Mouse (Mus musculus): ENCODE data around the gene Kifc1. TPM values are rescaled to one million over a fixed set of nuclear protein-coding genes. Genes with fewer than 3 reads are reported as not detected.

The Kifc1 gene
- polyA plus RNA-seq, 1 experiment = 32.2 TPM

DNA sequence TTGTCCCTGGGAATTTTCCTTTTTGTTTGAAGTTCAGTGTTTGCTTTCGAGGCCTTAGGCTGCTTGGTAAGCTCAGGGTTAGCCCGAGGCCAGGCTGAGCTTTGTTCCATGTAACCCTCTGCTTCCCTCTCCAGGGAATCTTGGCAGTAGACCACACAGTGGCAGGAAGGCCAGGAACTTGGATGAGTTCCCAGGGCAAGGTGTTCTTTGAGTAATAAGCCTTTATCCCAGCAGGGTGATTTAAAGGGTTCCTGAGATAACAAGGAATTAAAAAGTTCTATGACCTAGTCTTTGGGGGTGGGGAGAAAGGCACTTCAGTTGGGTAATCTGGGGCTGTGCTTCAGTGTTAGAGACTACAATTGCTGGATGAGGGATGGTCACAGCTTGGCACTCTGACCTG lies 61.6 kb downstream of the Kifc1 start:
- H3K79me2 ChIP-seq (ENCODE audit: control insufficient read depth, insufficient read depth) = peaks cover 57% of the 10 kb centered on the region
- H3ac ChIP-seq (ENCODE audit: control insufficient read depth, insufficient read length) = no peak overlapping the region
- peaks cover 35% of the 10 kb centered on the region for H3K36me3 ChIP-seq (ENCODE audit: control insufficient read depth, insufficient read depth)
- no peaks in the 10 kb centered on the region for H3K27me3 ChIP-seq (ENCODE audit: control insufficient read depth, insufficient read depth, insufficient read length)
- H3K4me2 ChIP-seq (ENCODE audit: low read depth) = no peak overlapping the region
- no peak for TF ChIP-seq MAX (IDR thresholded peaks at IDR 0.05; ENCODE audit: low read depth)
- TF ChIP-seq TCF12 (IDR thresholded peaks at IDR 0.05; ENCODE audit: insufficient read depth, poor library complexity, severe bottlenecking) = no peak
- TF ChIP-seq USF1 (IDR thresholded peaks at IDR 0.05; ENCODE audit: low read depth) = no peak
- TF ChIP-seq MYOD1 (IDR thresholded peaks at IDR 0.05; ENCODE audit: control insufficient read depth in 1 of 3, insufficient read length in 2 of 3, low read depth in 2 of 3) = no peak
- TF ChIP-seq SRF (IDR thresholded peaks at IDR 0.05; ENCODE audit: control insufficient read depth, insufficient read length, low read depth) = no peak
- no peak for TF ChIP-seq TCF3 (IDR thresholded peaks at IDR 0.05; ENCODE audit: insufficient read length, low read depth)
- no peak for TF ChIP-seq POLR2A (IDR thresholded peaks at IDR 0.05; ENCODE audit: insufficient read length, low read depth)
- no peak for TF ChIP-seq CEBPB (IDR thresholded peaks at IDR 0.05; ENCODE audit: insufficient read depth, poor library complexity, severe bottlenecking)
- TF ChIP-seq E2F4 (IDR thresholded peaks at IDR 0.05; ENCODE audit: insufficient read depth) = no peak
- H3K4me3 ChIP-seq = no peak overlapping the region

DNA sequence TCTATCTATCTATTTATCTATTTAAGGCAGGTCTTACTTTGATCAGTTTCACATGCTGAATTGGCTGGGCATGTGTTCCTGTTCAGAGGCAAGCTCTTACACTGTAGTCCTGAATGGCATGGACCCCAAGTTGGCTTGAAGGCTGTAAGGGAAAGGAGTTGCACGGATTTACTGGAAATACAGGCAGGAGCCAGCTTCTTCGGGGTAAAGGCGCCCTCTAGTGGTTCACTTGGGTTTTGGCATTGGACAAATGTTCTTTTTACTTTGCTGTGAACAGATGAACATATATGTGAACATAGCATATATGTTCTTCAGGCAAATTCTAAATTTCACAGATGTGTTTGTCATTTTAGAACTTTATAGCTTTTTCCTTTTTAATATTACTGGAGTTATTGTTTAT lies 63.6 kb downstream of the Kifc1 start:
- H3K27me3 ChIP-seq (ENCODE audit: control insufficient read depth, insufficient read depth, insufficient read length) = no peaks in the 10 kb centered on the region
- H3K79me2 ChIP-seq (ENCODE audit: control insufficient read depth, insufficient read depth) = peaks cover 69% of the 10 kb centered on the region
- H3ac ChIP-seq (ENCODE audit: control insufficient read depth, insufficient read length) = no peak overlapping the region
- H3K4me2 ChIP-seq (ENCODE audit: low read depth) = no peak overlapping the region
- no peak overlapping the region for H3K4me3 ChIP-seq
- no peak for TF ChIP-seq TCF12 (IDR thresholded peaks at IDR 0.05; ENCODE audit: insufficient read depth, poor library complexity, severe bottlenecking)
- TF ChIP-seq POLR2AphosphoS2 (IDR thresholded peaks at IDR 0.05; ENCODE audit: insufficient read length, low read depth) = no peak
- no peak for TF ChIP-seq MAX (IDR thresholded peaks at IDR 0.05; ENCODE audit: low read depth)
- H3K36me3 ChIP-seq (ENCODE audit: control insufficient read depth, insufficient read depth) = peaks cover 30% of the 10 kb centered on the region

Other genes starting within 250 kb of the Kifc1 start
- gene Hnrnpm, start 203.8 kb downstream of the Kifc1 start, polyA plus RNA-seq (2012; fragmentation: generic; extraction: Trizol) = 68.2 TPM
- gene March2, start 172.0 kb downstream of the Kifc1 start, polyA plus RNA-seq (2012; fragmentation: generic; extraction: Trizol) = 51.5 TPM
- 126 TPM for gene Rab11b, start 130.1 kb downstream of the Kifc1 start, polyA plus RNA-seq (2012; fragmentation: generic; extraction: Trizol)
- 42.8 TPM for gene Angptl4, start 108.8 kb downstream of the Kifc1 start, polyA plus RNA-seq (2012; fragmentation: generic; extraction: Trizol)
- 8.3 TPM for gene Kank3, start 80.1 kb downstream of the Kifc1 start, polyA plus RNA-seq (2012; fragmentation: generic; extraction: Trizol)
- 6,768 TPM for gene Rps28, start 66.1 kb downstream of the Kifc1 start, polyA plus RNA-seq (2012; fragmentation: generic; extraction: Trizol)
- 614 TPM for gene Ndufa7, start 66.1 kb downstream of the Kifc1 start, polyA plus RNA-seq (2012; fragmentation: generic; extraction: Trizol)
- 83.1 TPM for gene Cd320, start 47.6 kb downstream of the Kifc1 start, polyA plus RNA-seq (2012; fragmentation: generic; extraction: Trizol)
- not detected for gene Gm7029, start 16.8 kb downstream of the Kifc1 start, polyA plus RNA-seq (2012; fragmentation: generic; extraction: Trizol)
- 0.17 TPM for gene Platr17, start 14.5 kb upstream of the Kifc1 start, polyA plus RNA-seq (2012; fragmentation: generic; extraction: Trizol)
- gene Daxx, start 18.8 kb upstream of the Kifc1 start, polyA plus RNA-seq (2012; fragmentation: generic; extraction: Trizol) = 16.9 TPM
- gene Tapbp, start 25.2 kb upstream of the Kifc1 start, polyA plus RNA-seq (2012; fragmentation: generic; extraction: Trizol) = 50.6 TPM
- 31.6 TPM for gene Zbtb22, start 25.2 kb upstream of the Kifc1 start, polyA plus RNA-seq (2012; fragmentation: generic; extraction: Trizol)
- 20.1 TPM for gene Rgl2, start 38.9 kb upstream of the Kifc1 start, polyA plus RNA-seq (2012; fragmentation: generic; extraction: Trizol)
- gene Pfdn6, start 49.7 kb upstream of the Kifc1 start, polyA plus RNA-seq (2012; fragmentation: generic; extraction: Trizol) = 110 TPM
- 25.9 TPM for gene Wdr46, start 50.0 kb upstream of the Kifc1 start, polyA plus RNA-seq (2012; fragmentation: generic; extraction: Trizol)
- 1.2 TPM for gene B3galt4, start 60.8 kb upstream of the Kifc1 start, polyA plus RNA-seq (2012; fragmentation: generic; extraction: Trizol)
- gene Vps52, start 65.2 kb upstream of the Kifc1 start, polyA plus RNA-seq (2012; fragmentation: generic; extraction: Trizol) = 29.9 TPM
- gene Rps18, start 65.3 kb upstream of the Kifc1 start, polyA plus RNA-seq (2012; fragmentation: generic; extraction: Trizol) = 287 TPM
- gene H2-K1, start 109.7 kb upstream of the Kifc1 start, polyA plus RNA-seq (2012; fragmentation: generic; extraction: Trizol) = 89.2 TPM
- 42.9 TPM for gene Ring1, start 134.0 kb upstream of the Kifc1 start, polyA plus RNA-seq (2012; fragmentation: generic; extraction: Trizol)
- 51.1 TPM for gene H2-Ke6, start 137.4 kb upstream of the Kifc1 start, polyA plus RNA-seq (2012; fragmentation: generic; extraction: Trizol)
- 207 TPM for gene Slc39a7, start 141.0 kb upstream of the Kifc1 start, polyA plus RNA-seq (2012; fragmentation: generic; extraction: Trizol)
- gene Rxrb, start 141.2 kb upstream of the Kifc1 start, polyA plus RNA-seq (2012; fragmentation: generic; extraction: Trizol) = 45.8 TPM
- 0.94 TPM for gene Col11a2, start 148.8 kb upstream of the Kifc1 start, polyA plus RNA-seq (2012; fragmentation: generic; extraction: Trizol)
- 0.07 TPM for gene H2-Oa, start 201.7 kb upstream of the Kifc1 start, polyA plus RNA-seq (2012; fragmentation: generic; extraction: Trizol)
- 7.2 TPM for gene H2-DMa, start 228.9 kb upstream of the Kifc1 start, polyA plus RNA-seq (2012; fragmentation: generic; extraction: Trizol)
- gene Brd2, start 232.0 kb upstream of the Kifc1 start, polyA plus RNA-seq (2012; fragmentation: generic; extraction: Trizol) = 90.1 TPM

All from myocyte (in vitro differentiated cells).